Mouse (Mus musculus): Measurements from ENCODE around the gene Misp. TPM values are rescaled to one million over a fixed set of nuclear protein-coding genes. Genes with fewer than 3 reads are reported as not detected.
A peak's percentile ranks its signal among the peaks of the same experiment; 100 is the strongest.

Gene Misp
- polyA plus RNA-seq, 3 experiments from 2014 or later = not detected

- no peak for ATAC-seq
Measured at GRCm38 (mm10) chr10:79824413-79824812, 3.6 kb downstream of the Misp start.

- ATAC-seq = no peak
Measured at GRCm38 (mm10) chr10:79831583-79831982, 10.8 kb downstream of the Misp start.

- no peak for ATAC-seq
Measured at GRCm38 (mm10) chr10:79832026-79832785, 11.4 kb downstream of the Misp start.

- ATAC-seq = no peak
Measured at GRCm38 (mm10) chr10:79832786-79833181, 12.0 kb downstream of the Misp start.

GRCm38 (mm10) chr10:79834769-79835398, 14.1 kb downstream of the Misp start:
- ATAC-seq = peak; percentile 67

- no peak for ATAC-seq
Measured at GRCm38 (mm10) chr10:79836918-79837317, 16.1 kb downstream of the Misp start.

- ATAC-seq = no peak
Measured at GRCm38 (mm10) chr10:79838151-79838550, 17.4 kb downstream of the Misp start.

GRCm38 (mm10) chr10:79840091-79840490, 19.3 kb downstream of the Misp start:
- ATAC-seq = no peak

GRCm38 (mm10) chr10:79840644-79841551, 20.1 kb downstream of the Misp start:
- ATAC-seq = no peak

- ATAC-seq = no peak
Measured at GRCm38 (mm10) chr10:79842322-79842721, 21.5 kb downstream of the Misp start.

GRCm38 (mm10) chr10:79843476-79843875, 22.7 kb downstream of the Misp start:
- no peak for ATAC-seq

GRCm38 (mm10) chr10:79846553-79846952, 25.8 kb downstream of the Misp start:
- ATAC-seq = no peak

- no peak for ATAC-seq
Measured at GRCm38 (mm10) chr10:79849941-79850628, 29.3 kb downstream of the Misp start.

- ATAC-seq = no peak
Measured at GRCm38 (mm10) chr10:79851653-79852052, 30.9 kb downstream of the Misp start.

- no peak for ATAC-seq
Measured at GRCm38 (mm10) chr10:79852107-79852789, 31.5 kb downstream of the Misp start.

- ATAC-seq = no peak
Measured at GRCm38 (mm10) chr10:79852827-79853226, 32.0 kb downstream of the Misp start.

- ATAC-seq = no peak
Measured at GRCm38 (mm10) chr10:79853392-79853791, 32.6 kb downstream of the Misp start.

GRCm38 (mm10) chr10:79853860-79854795, 33.3 kb downstream of the Misp start, which contains the start of gene Ptbp1:
Gene Ptbp1 (plus strand): TSS chr10:79854427.
- ATAC-seq = peak; percentile 80

GRCm38 (mm10) chr10:79854801-79855541, 34.2 kb downstream of the Misp start:
- peak; percentile 23 for ATAC-seq
